8 mouse cellular contexts compared by ENCODE assay signal in genomic region chr10:43723615-43723937, GRCm38 (mm10).
DNase-seq lines count a peak whose midpoint lies in the region; ATAC-seq and TF ChIP-seq lines count a peak whose summit lies in the region.

No protein-coding gene starts in this region.

- H3K27me3 ChIP-seq in lung, embryonic 14.5 days (ENCODE audit: insufficient read depth, low read length), result no peaks in the 10 kb centered on the region
- H3K27me3 ChIP-seq in intestine, embryonic 15.5 days (replicated peaks), result no peaks in the 10 kb centered on the region
- H3K27me3 ChIP-seq in neural tube, embryonic 12.5 days (replicated peaks), result no peaks in the 10 kb centered on the region

- WGBS in lung, embryonic 14.5 days, result 4% methylated on average over 12 of the region's 12 CpGs
- WGBS in intestine, embryonic 15.5 days, result 3% methylated on average over 12 of the region's 12 CpGs
- WGBS in neural tube, embryonic 12.5 days, result under 1% methylated on average over 12 of the region's 12 CpGs

- peak overlapping the region; percentile 43 for H3K9ac ChIP-seq in lung, embryonic 14.5 days
- H3K9ac ChIP-seq in intestine, embryonic 15.5 days, result peak overlapping the region; percentile 55
- H3K9ac ChIP-seq in neural tube, embryonic 12.5 days, result peak overlapping the region; percentile 49; the same call in 1 of the 2 replicates

- no peak for ATAC-seq in lung, embryonic 14.5 days (ENCODE audit: insufficient read depth)
- ATAC-seq in erythroblast, adult 5-6 weeks (replicated peaks; ENCODE audit: low FRiP score, poor library complexity, severe bottlenecking), result 0 out of 2 replicates have a peak, but pooled peaks have one; percentile 21
- no peak for ATAC-seq in intestine, embryonic 15.5 days
- no peak for ATAC-seq in neural tube, embryonic 12.5 days (ENCODE audit: low FRiP score, low read depth)

- H3K4me2 ChIP-seq in lung, embryonic 14.5 days, result peak overlapping the region; percentile 64
- peak overlapping the region; percentile 81 for H3K4me2 ChIP-seq in intestine, embryonic 15.5 days (replicated peaks)
- H3K4me2 ChIP-seq in neural tube, embryonic 12.5 days (replicated peaks), result peak overlapping the region; percentile 73

- H3K27ac ChIP-seq in lung, embryonic 14.5 days (ENCODE audit: low read depth), result peak overlapping the region; percentile 80
- H3K27ac ChIP-seq in intestine, embryonic 15.5 days, result peak overlapping the region; percentile 60
- H3K27ac ChIP-seq in neural tube, embryonic 12.5 days, result no peak overlapping the region

- TF ChIP-seq CTCF in lung, embryonic 14.5 days (IDR thresholded peaks at IDR 0.05; ENCODE audit: low read depth), result no peak

- H3K4me1 ChIP-seq in lung, embryonic 14.5 days (ENCODE audit: insufficient read depth), result peaks cover 16% of the 10 kb centered on the region
- H3K4me1 ChIP-seq in intestine, embryonic 15.5 days (replicated peaks), result peaks cover 19% of the 10 kb centered on the region
- H3K4me1 ChIP-seq in neural tube, embryonic 12.5 days, result peaks cover 20% of the 10 kb centered on the region

- H3K9me3 ChIP-seq in lung, embryonic 14.5 days (ENCODE audit: low read depth, low read length), result no peaks in the 10 kb centered on the region
- no peaks in the 10 kb centered on the region for H3K9me3 ChIP-seq in intestine, embryonic 15.5 days
- no peaks in the 10 kb centered on the region for H3K9me3 ChIP-seq in neural tube, embryonic 12.5 days

- H3K36me3 ChIP-seq in lung, embryonic 14.5 days (ENCODE audit: insufficient read depth), result no peaks in the 10 kb centered on the region
- no peaks in the 10 kb centered on the region for H3K36me3 ChIP-seq in intestine, embryonic 15.5 days
- H3K36me3 ChIP-seq in neural tube, embryonic 12.5 days, result no peaks in the 10 kb centered on the region

- peak overlapping the region; percentile 26 for H3K4me3 ChIP-seq in lung, embryonic 14.5 days (ENCODE audit: low read depth, low read length)
- H3K4me3 ChIP-seq in intestine, embryonic 15.5 days (replicated peaks), result peak overlapping the region; percentile 29
- peak overlapping the region; percentile 27 for H3K4me3 ChIP-seq in neural tube, embryonic 12.5 days

- no peak for DNase-seq in lung, embryonic 14.5 days
- DNase-seq in lung, postnatal 25 days (ENCODE audit: low spot score), result no peak
- no peak for DNase-seq in adrenal gland, adult 8-10 months
- no peak for DNase-seq in spleen, postnatal 4 days (ENCODE audit: low spot score in 2 of 2)
- no peak for DNase-seq in cerebellum, adult 11-12 months
